Mouse (Mus musculus) forebrain, embryonic 15.5 days (tissue): Measurements from ENCODE around the gene Dip2a. TPM values are rescaled to one million over a fixed set of nuclear protein-coding genes. Genes with fewer than 3 reads are reported as not detected.

ENCODE experiments used
- ATAC-seq: fragments of 200-750 bp; cut with Nextera tagmentation; replicated peaks from 2 replicates; pipeline ENCODE4 v1.8.0; 2017; ENCODE audit warnings: mild to moderate bottlenecking, moderate TSS enrichment, moderate library complexity
- H3K27ac ChIP-seq: fragments of 300-500 bp; sonication (generic); replicated peaks from 2 replicates; pipeline ENCODE4 v1.5.1; 2015; ENCODE audit warnings: mild to moderate bottlenecking, inconsistent platforms
- H3K27me3 ChIP-seq: fragments of 300-500 bp; sonication (generic); 2 replicates; pipeline ENCODE4 v1.6.1; 2015; ENCODE audit warnings: inconsistent platforms
- H3K36me3 ChIP-seq: fragments of 300-500 bp; sonication (generic); 2 replicates; pipeline ENCODE4 v1.6.1; 2015; ENCODE audit warnings: mild to moderate bottlenecking, inconsistent platforms
- H3K4me1 ChIP-seq: fragments of 300-500 bp; sonication (generic); 2 replicates; pipeline ENCODE4 v1.6.1; 2015; ENCODE audit warnings: inconsistent platforms
- H3K4me2 ChIP-seq: fragments of 300-500 bp; sonication (generic); replicated peaks from 2 replicates; pipeline ENCODE4 v1.6.1; 2015; ENCODE audit warnings: mild to moderate bottlenecking, inconsistent platforms
- H3K4me3 ChIP-seq: fragments of 300-500 bp; sonication (generic); 2 replicates; pipeline ENCODE4 v1.5.1; 2015; ENCODE audit warnings: mild to moderate bottlenecking, inconsistent platforms
- H3K9ac ChIP-seq: fragments of 300-500 bp; sonication (generic); replicated peaks from 2 replicates; pipeline ENCODE4 v1.6.1; 2015; ENCODE audit warnings: mild to moderate bottlenecking, inconsistent platforms
- H3K9me3 ChIP-seq: fragments of 300-500 bp; sonication (generic); 2 replicates; pipeline ENCODE4 v1.6.1; 2016; ENCODE audit warnings: inconsistent platforms
- WGBS: fragments of 180-500 bp; shearing (Covaris S2); methylation state at CpG from one replicate; pipeline ENCODE4 v1.1.7; 2015; ENCODE audit warnings: mixed read lengths; 5-methylcytosine and 5-hydroxymethylcytosine counted together
- polyA plus RNA-seq: library from polyadenylated mRNA; unstranded; fragments of >200 nt; fragmentation: Nextera tagmentation; extraction: Ambion mirVana; gene quantifications from 2 replicates; pipeline ENCODE4 v1.2.1, GENCODE M21; 2015

The Dip2a gene
- polyA plus RNA-seq, 1 experiment from 2014 or later, result 13.4 TPM

DNA sequence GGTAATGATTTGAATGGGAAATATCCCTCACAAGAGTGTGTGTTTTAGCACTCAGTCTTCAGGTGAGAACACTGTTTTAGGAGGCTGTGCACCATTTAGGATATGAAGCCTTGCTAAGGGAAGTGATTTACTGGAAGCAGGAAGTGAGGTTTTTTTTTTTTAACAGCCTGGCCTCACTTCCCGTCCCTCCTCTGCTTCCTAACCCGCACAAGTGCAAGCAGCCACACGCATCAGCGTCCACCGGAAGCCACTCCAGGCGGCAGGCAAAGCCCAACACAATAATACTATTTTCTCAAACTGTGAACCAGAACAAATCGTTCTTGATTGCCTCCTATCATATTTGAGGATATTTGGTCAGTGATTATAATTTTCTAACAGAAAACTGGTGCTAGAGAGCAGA is 6.9 kb upstream of the Dip2a start:
- Histone ChIP-seq H3K4me2 (no peak overlapping the region), H3K36me3 (peaks cover 49% of the 10 kb centered on the region), H3K4me1 (no peaks in the 10 kb centered on the region), H3K9me3 (no peaks in the 10 kb centered on the region), H3K9ac (no peak overlapping the region), H3K4me3 (no peak overlapping the region), H3K27me3 (no peaks in the 10 kb centered on the region), H3K27ac (no peak overlapping the region)
- 94% methylated on average over 7 of the region's 7 CpGs for WGBS
- no peak for ATAC-seq

GRCm38 (mm10) chr10:76346589-76346988 is 1.5 kb upstream of the Dip2a start:
- no peak overlapping the region for H3K27ac ChIP-seq
- no peak overlapping the region for H3K9ac ChIP-seq
- no peak for ATAC-seq
- H3K9me3 ChIP-seq, result no peaks in the 10 kb centered on the region
- WGBS, result 10% methylated on average over 4 of the region's 4 CpGs
- peaks cover 26% of the 10 kb centered on the region for H3K4me1 ChIP-seq
- no peaks in the 10 kb centered on the region for H3K27me3 ChIP-seq
- peaks cover 15% of the 10 kb centered on the region for H3K36me3 ChIP-seq
- H3K4me3 ChIP-seq, result no peak overlapping the region
- no peak overlapping the region for H3K4me2 ChIP-seq

DNA sequence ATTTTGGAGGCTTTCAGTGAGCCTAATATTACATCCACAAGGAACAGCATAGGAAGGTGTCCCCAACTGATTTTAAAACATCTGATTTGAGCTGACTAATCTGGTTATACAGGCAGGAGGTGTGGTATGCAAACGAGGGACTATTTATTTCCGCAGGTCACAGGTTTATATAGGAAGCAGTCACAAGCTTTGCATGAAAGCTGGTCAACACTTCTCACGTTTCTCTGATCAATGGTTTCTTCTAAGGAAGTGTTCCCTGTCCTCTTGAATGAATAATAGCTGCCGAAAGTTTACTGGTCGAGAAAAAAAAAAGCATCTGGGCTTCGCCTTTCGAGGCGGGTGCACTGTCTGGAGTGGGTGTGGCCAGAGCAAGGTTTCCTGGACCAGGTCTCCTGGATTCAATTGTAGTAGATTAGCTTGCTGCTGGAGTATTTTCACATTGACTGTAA is 976 bp upstream of the Dip2a start:
- ATAC-seq, result no peak
- H3K27me3 ChIP-seq, result no peaks in the 10 kb centered on the region
- no peak overlapping the region for H3K27ac ChIP-seq
- peaks cover 11% of the 10 kb centered on the region for H3K36me3 ChIP-seq
- peaks cover 26% of the 10 kb centered on the region for H3K4me1 ChIP-seq
- peak overlapping the region; percentile 69 for H3K4me2 ChIP-seq
- H3K4me3 ChIP-seq, result peak overlapping the region; percentile 77
- no peaks in the 10 kb centered on the region for H3K9me3 ChIP-seq
- peak overlapping the region; percentile 81; the same call in 1 of the 2 replicates for H3K9ac ChIP-seq
- WGBS, result 25% methylated on average over 8 of the region's 8 CpGs

GRCm38 (mm10) chr10:76345540-76345902 is 430 bp upstream of the Dip2a start:
- H3K27ac ChIP-seq, result peak overlapping the region; percentile 44
- H3K4me1 ChIP-seq, result peaks cover 26% of the 10 kb centered on the region
- H3K4me2 ChIP-seq, result peak overlapping the region; percentile 69
- H3K9ac ChIP-seq, result peak overlapping the region; percentile 81
- no peaks in the 10 kb centered on the region for H3K9me3 ChIP-seq
- H3K36me3 ChIP-seq, result peaks cover 5% of the 10 kb centered on the region
- peak overlapping the region; percentile 77 for H3K4me3 ChIP-seq
- ATAC-seq, result no peak
- no peaks in the 10 kb centered on the region for H3K27me3 ChIP-seq
- WGBS, result 4% methylated on average over 12 of the region's 12 CpGs

GRCm38 (mm10) chr10:76334350-76334749 is 10.7 kb downstream of the Dip2a start:
- Histone ChIP-seq H3K4me3 (no peak overlapping the region), H3K9me3 (no peaks in the 10 kb centered on the region), H3K36me3 (no peaks in the 10 kb centered on the region), H3K4me1 (no peaks in the 10 kb centered on the region), H3K27me3 (no peaks in the 10 kb centered on the region), H3K4me2 (no peak overlapping the region), H3K9ac (no peak overlapping the region), H3K27ac (no peak overlapping the region)
- no peak for ATAC-seq
- 32% methylated on average over 4 of the region's 4 CpGs for WGBS

DNA sequence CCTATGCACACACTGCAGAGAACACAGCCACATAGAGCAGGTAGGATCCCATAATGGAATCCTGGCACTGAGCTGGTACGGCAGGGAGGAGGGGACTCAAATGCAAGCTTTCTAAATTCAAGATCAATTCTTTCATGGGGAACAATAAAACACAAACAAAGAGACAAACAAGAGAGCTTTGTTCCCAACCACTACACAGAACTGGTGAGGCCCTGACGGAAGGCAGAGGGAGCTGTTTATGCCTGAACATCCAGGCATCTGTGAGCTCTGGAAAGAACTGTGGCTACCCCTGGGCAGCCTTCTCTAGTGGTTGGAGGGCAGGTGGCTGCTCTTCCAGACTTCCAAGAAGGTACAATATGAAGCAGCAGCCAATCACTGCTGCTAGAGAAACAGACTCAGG is 13.1 kb downstream of the Dip2a start:
- Histone ChIP-seq H3K4me2 (no peak overlapping the region), H3K9ac (no peak overlapping the region), H3K4me3 (no peak overlapping the region), H3K9me3 (no peaks in the 10 kb centered on the region), H3K27ac (no peak overlapping the region), H3K36me3 (no peaks in the 10 kb centered on the region), H3K4me1 (no peaks in the 10 kb centered on the region), H3K27me3 (no peaks in the 10 kb centered on the region)
- no peak for ATAC-seq
- WGBS, result 32% methylated on average over 2 of the region's 2 CpGs

GRCm38 (mm10) chr10:76329093-76329492 is 16.0 kb downstream of the Dip2a start:
- H3K9me3 ChIP-seq, result no peaks in the 10 kb centered on the region
- no peak for ATAC-seq
- H3K9ac ChIP-seq, result no peak overlapping the region
- 89% methylated on average over 4 of the region's 4 CpGs for WGBS
- H3K4me1 ChIP-seq, result no peaks in the 10 kb centered on the region
- no peak overlapping the region for H3K4me2 ChIP-seq
- no peaks in the 10 kb centered on the region for H3K27me3 ChIP-seq
- peaks cover 2% of the 10 kb centered on the region; the same call in 1 of the 2 replicates for H3K36me3 ChIP-seq
- H3K27ac ChIP-seq, result no peak overlapping the region
- H3K4me3 ChIP-seq, result no peak overlapping the region

DNA sequence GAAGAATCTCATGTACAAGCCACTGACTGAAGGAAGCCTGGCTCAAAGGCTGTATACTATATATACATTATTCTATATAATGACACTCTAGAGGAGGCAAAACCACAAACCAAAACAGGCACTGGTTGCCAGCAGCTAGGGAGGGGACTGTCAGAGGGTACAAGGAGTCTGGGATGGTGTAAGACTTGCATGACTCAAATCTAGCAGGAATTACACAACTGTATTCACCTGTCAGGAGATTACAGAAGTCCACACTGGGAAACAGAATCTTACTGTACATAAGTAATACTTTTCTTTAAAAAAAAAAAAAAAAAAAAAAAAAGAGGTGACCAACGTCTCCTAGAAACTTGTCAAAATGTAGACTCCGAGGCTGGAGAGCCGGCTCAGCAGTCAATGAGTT is 16.5 kb downstream of the Dip2a start:
- H3K9me3 ChIP-seq, result no peaks in the 10 kb centered on the region
- no peak for ATAC-seq
- H3K4me3 ChIP-seq, result no peak overlapping the region
- no peak overlapping the region for H3K9ac ChIP-seq
- H3K27me3 ChIP-seq, result no peaks in the 10 kb centered on the region
- no peaks in the 10 kb centered on the region for H3K4me1 ChIP-seq
- no peak overlapping the region for H3K4me2 ChIP-seq
- H3K27ac ChIP-seq, result no peak overlapping the region
- 93% methylated on average over 3 of the region's 3 CpGs for WGBS
- H3K36me3 ChIP-seq, result peaks cover 2% of the 10 kb centered on the region; the same call in 1 of the 2 replicates

DNA sequence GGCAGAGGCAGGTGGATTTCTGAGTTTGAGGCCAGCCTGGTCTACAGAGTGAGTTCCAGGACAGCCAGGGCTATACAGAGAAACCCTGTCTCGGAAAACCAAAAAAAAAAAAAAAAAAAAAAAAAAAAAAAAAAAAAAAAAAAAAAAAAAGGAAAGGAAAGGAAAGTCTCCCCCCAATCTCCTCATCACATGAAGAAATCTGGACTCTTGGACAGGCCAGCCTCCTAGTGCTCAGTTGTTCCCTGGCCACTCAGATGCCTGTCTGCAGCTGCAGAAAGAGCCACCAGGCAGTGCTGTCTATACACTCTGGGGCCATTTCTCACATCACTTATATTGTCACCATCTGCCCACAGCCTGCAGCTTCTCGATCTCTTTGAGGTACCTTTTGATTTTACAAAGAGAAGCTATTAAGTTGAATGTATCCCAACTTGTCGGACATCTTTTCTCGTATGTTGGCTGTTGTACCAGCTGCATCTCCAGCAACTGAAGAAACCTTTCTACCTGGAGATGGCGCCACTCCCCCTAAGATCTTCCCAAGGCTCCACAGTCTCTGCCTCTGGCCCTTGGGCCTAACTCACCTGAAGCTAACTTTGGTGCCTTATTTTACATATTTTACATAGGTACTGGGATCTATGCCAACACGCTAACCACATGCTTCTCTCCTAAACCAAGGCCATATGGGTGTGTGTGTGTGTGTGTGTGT is 18.6 kb downstream of the Dip2a start:
- Histone ChIP-seq H3K27ac (no peak overlapping the region), H3K27me3 (no peaks in the 10 kb centered on the region), H3K36me3 (peaks cover 2% of the 10 kb centered on the region; the same call in 1 of the 2 replicates), H3K4me1 (no peaks in the 10 kb centered on the region), H3K4me2 (no peak overlapping the region), H3K9me3 (no peaks in the 10 kb centered on the region), H3K9ac (no peak overlapping the region), H3K4me3 (no peak overlapping the region)
- ATAC-seq, result no peak
- 69% methylated on average over 6 of the region's 6 CpGs for WGBS

GRCm38 (mm10) chr10:76317623-76318022 is 27.5 kb downstream of the Dip2a start:
- Histone ChIP-seq H3K9me3 (no peaks in the 10 kb centered on the region), H3K4me2 (no peak overlapping the region), H3K27me3 (no peaks in the 10 kb centered on the region), H3K27ac (no peak overlapping the region), H3K4me1 (no peaks in the 10 kb centered on the region), H3K9ac (no peak overlapping the region), H3K4me3 (no peak overlapping the region), H3K36me3 (peaks cover 39% of the 10 kb centered on the region)
- no peak for ATAC-seq
- 92% methylated on average over 12 of the region's 12 CpGs for WGBS

DNA sequence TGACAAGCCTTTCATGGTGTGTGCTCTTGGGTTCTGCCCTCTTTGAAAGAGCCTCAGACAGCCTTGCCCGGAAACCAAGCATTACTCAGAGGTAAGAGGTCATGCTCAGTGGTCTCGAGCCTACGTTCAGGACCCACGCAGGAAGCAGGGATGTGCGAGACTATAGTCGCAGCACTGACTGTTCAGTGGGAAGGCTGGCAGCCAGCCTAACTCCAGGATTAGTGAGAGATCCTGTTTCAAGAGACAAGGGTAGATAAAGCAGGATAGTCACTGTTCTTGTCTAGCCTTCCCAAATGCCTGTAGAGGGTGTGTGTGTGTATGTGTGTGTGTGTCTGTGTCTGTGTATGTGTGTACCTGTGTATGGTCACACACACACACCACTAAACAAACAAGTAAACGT is 28.9 kb downstream of the Dip2a start:
- Histone ChIP-seq H3K9ac (no peak overlapping the region), H3K27me3 (no peaks in the 10 kb centered on the region), H3K27ac (no peak overlapping the region), H3K9me3 (no peaks in the 10 kb centered on the region), H3K4me3 (no peak overlapping the region), H3K4me2 (no peak overlapping the region), H3K36me3 (peaks cover 47% of the 10 kb centered on the region), H3K4me1 (no peaks in the 10 kb centered on the region)
- WGBS, result 87% methylated on average over 7 of the region's 7 CpGs
- no peak for ATAC-seq

DNA sequence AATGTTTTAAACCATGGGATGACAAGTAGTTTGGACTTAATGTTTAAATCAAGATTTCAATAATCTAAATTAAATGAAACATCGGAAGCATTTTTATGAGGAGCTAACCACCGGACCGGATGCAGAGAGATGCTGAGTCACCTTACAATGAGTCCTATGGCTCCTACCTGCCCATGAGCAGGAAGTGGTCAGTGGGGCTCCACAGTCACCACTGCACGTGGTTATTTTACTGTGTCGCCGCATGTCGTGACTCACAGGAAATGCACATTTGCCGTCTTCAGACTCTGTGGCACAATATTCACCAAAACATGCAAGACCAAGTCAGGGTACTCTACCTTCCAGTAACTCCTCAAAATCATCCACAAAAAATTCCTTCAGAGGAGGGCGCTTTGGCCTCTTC is 38.4 kb downstream of the Dip2a start:
- Histone ChIP-seq H3K4me3 (no peak overlapping the region), H3K27me3 (no peaks in the 10 kb centered on the region), H3K36me3 (peaks cover 56% of the 10 kb centered on the region), H3K9me3 (no peaks in the 10 kb centered on the region), H3K4me1 (no peaks in the 10 kb centered on the region), H3K27ac (no peak overlapping the region), H3K9ac (no peak overlapping the region), H3K4me2 (no peak overlapping the region)
- WGBS, result 91% methylated on average over 9 of the region's 9 CpGs
- no peak for ATAC-seq

DNA sequence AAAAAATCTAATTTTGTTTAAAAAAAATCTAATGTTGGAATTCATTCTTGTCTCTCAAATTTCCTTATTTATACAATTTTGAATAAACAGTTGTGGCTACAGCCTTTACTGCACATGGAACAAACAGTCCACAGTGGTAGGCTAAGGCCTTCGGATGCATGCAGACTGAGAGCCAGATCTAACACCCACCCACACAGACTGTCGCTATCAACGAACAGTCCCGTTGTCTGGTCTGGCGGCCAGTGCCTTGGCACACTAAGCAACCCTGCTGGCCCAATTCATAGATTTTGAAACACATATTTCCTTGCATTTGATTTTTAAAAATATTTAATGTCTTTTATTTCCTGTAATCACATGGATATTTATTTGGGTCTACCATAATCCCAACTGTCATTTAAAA is 45.0 kb downstream of the Dip2a start:
- ATAC-seq, result no peak
- WGBS, result 89% methylated on average over 5 of the region's 5 CpGs
- Histone ChIP-seq H3K9ac (no peak overlapping the region), H3K4me2 (no peak overlapping the region), H3K4me1 (no peaks in the 10 kb centered on the region), H3K4me3 (no peak overlapping the region), H3K27me3 (no peaks in the 10 kb centered on the region), H3K9me3 (no peaks in the 10 kb centered on the region), H3K36me3 (peaks cover 62% of the 10 kb centered on the region), H3K27ac (no peak overlapping the region)
